Comparison of ENCODE assay signal across 8 mouse cellular contexts in the genomic region with DNA sequence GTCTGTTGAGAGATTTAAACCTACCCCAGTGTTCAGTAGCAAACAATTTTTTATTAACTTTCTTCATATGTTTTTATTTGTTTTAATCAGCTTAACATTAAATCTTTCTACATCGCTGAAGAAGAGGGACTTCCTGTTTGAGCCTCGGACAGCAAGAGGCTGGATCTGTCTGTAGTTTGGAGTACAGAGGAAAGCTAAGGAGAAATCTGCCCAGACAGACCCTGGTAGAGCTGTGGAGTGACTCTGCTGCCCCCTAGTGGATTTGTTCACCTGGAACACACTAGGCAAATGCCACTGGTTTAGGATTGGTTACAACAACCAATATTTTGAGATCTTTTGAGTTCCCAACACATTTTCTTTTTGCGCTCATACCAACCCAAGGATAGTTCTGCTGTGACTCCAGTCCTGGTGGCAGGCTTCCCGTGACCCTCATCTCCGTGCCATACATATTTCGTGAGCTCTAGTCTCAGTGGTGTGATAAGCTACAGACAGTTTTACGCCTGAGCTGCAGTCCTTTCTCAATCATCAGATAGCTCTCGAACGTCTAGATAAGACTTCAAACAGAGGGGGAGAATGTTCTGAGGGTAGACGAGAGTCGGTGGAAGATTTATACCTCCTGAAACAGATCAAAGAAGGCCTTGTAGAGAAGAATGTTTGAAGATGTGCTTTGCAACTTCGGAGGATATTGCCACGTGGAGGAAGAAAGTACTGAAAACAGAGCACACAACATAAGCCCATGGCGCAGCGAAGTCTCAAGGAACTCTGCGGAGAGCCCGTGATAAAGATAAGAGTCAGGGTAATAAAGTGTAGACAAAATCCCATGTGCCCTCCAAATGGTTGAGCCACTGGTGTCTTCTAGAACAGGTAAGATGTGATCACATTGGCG.
A peak's percentile ranks its signal among the peaks of the same experiment; 100 is the strongest.
DNase-seq lines count a peak whose midpoint lies in the region; ATAC-seq and TF ChIP-seq lines count a peak whose summit lies in the region.

No protein-coding gene starts in this region.

- peak; percentile 36 for DNase-seq in WW6 (ENCODE audit: low read depth, low spot score)
- DNase-seq in cerebellum, postnatal 4 days (ENCODE audit: low spot score in 2 of 2), result peak; percentile 58 to 86
- DNase-seq in gastrocnemius, adult 2 months, result peak; percentile 79
- peak; percentile 93 for DNase-seq in hindbrain, postnatal 0 days (ENCODE audit: low spot score)
- peak; percentile 87 to 94 for DNase-seq in left cerebral cortex, adult 18-20 months (ENCODE audit: low spot score in 2 of 2)
- DNase-seq in lung, postnatal 4 days, result peak; percentile 66 to 87
- peak; percentile 87 for DNase-seq in right cerebral cortex, adult 18-20 months
- DNase-seq in urinary bladder, adult 2 months (ENCODE audit: low spot score), result peak; percentile 24

- H3K9ac ChIP-seq in hindbrain, postnatal 0 days (replicated peaks; ENCODE audit: low read length), result no peak overlapping the region

- no peak overlapping the region for H3K4me3 ChIP-seq in gastrocnemius, adult 2 months
- no peak overlapping the region for H3K4me3 ChIP-seq in hindbrain, postnatal 0 days (ENCODE audit: low read length)

- 0 out of 2 replicates have a peak overlapping the region, but pooled peaks have one; percentile 16 for H3K4me2 ChIP-seq in hindbrain, postnatal 0 days (ENCODE audit: low read depth, low read length)

- TF ChIP-seq CTCF in gastrocnemius, adult 2 months (IDR thresholded peaks at IDR 0.05), result peak; percentile 96; the same call in 1 of the 2 replicates
- TF ChIP-seq CTCF in hindbrain, postnatal 0 days (IDR thresholded peaks at IDR 0.05; ENCODE audit: low read depth), result peak; percentile 96

- H3K27ac ChIP-seq in gastrocnemius, adult 2 months, result no peak overlapping the region
- H3K27ac ChIP-seq in hindbrain, postnatal 0 days, result no peak overlapping the region

- no peaks in the 10 kb centered on the region for H3K36me3 ChIP-seq in hindbrain, postnatal 0 days (ENCODE audit: insufficient read depth, low read length)

- no peaks in the 10 kb centered on the region for H3K4me1 ChIP-seq in hindbrain, postnatal 0 days (ENCODE audit: insufficient read depth, low read length)

- 51% methylated on average over 18 of the region's 18 CpGs for WGBS in hindbrain, postnatal 0 days

- no peaks in the 10 kb centered on the region for H3K9me3 ChIP-seq in hindbrain, postnatal 0 days (ENCODE audit: low read length)

- intact Hi-C loops in gastrocnemius, adult 2 months (cut with DNase I), result loop anchor here (1.0 to 10.0 kb wide), 4 partner anchors 28 to 632 kb away; no protein-coding TSS in a partner anchor

- ATAC-seq in hindbrain, postnatal 0 days, result peak; percentile 94

- no peaks in the 10 kb centered on the region for H3K27me3 ChIP-seq in hindbrain, postnatal 0 days (ENCODE audit: insufficient read depth, low read length)

Comparison
In these comparisons a context has a peak if more than half of its experiments do, and no peak if none do; other contexts are left out.
1. DNase-seq: peak in every context shown above with its lines; median percentile 93 in hindbrain, postnatal 0 days; 90 in left cerebral cortex, adult 18-20 months; 87 in right cerebral cortex, adult 18-20 months; 79 in gastrocnemius, adult 2 months; 76 in lung, postnatal 4 days; 72 in cerebellum, postnatal 4 days; 36 in WW6; 24 in urinary bladder, adult 2 months.